Mouse (Mus musculus) hindbrain, embryonic 14.5 days (tissue): ENCODE data around the gene Aunip. TPM values are rescaled to one million over a fixed set of nuclear protein-coding genes. Genes with fewer than 3 reads are reported as not detected.

Experiments used
- ATAC-seq: fragments of 200-750 bp; cut with Nextera tagmentation; 2 replicates; pipeline ENCODE4 v1.8.0; 2017; ENCODE audit warnings: moderate number of reproducible peaks, mild to moderate bottlenecking, moderate TSS enrichment, moderate library complexity; ENCODE audit not compliant: low FRiP score
- DNase-seq: peaks from one replicate; pipeline ENCODE4 v3.0.0-alpha.2; 2015; ENCODE audit warnings: low spot score
- H3K27ac ChIP-seq: fragments of 300-500 bp; sonication (generic); 2 replicates; pipeline ENCODE4 v1.5.1; 2014; ENCODE audit warnings: mild to moderate bottlenecking, moderate library complexity
- H3K27me3 ChIP-seq: fragments of 300-500 bp; sonication (generic); 2 replicates; pipeline ENCODE4 v1.6.1; 2014; ENCODE audit warnings: mild to moderate bottlenecking, low read length, mixed read lengths; ENCODE audit not compliant: control insufficient read depth, insufficient read depth
- H3K36me3 ChIP-seq: fragments of 300-500 bp; sonication (generic); replicated peaks from 2 replicates; pipeline ENCODE4 v1.6.1; 2014; ENCODE audit not compliant: control insufficient read depth, insufficient read depth
- H3K4me1 ChIP-seq: fragments of 300-500 bp; sonication (generic); replicated peaks from 2 replicates; pipeline ENCODE4 v1.6.1; 2014; ENCODE audit warnings: antibody characterized with exemption, low read length, mixed read lengths; ENCODE audit not compliant: control insufficient read depth, insufficient read depth
- H3K4me2 ChIP-seq: fragments of 300-500 bp; sonication (generic); replicated peaks from 2 replicates; pipeline ENCODE4 v1.6.1; 2014; ENCODE audit warnings: mild to moderate bottlenecking, moderate library complexity
- H3K4me3 ChIP-seq: fragments of 300-500 bp; sonication (generic); replicated peaks from 2 replicates; pipeline ENCODE4 v1.5.1; 2014; ENCODE audit warnings: mild to moderate bottlenecking, low read length
- H3K9ac ChIP-seq: fragments of 300-500 bp; sonication (generic); 2 replicates; pipeline ENCODE4 v1.6.1; 2014
- H3K9me3 ChIP-seq: fragments of 300-500 bp; sonication (generic); 2 replicates; pipeline ENCODE4 v1.6.1; 2016; ENCODE audit warnings: low read length; ENCODE audit not compliant: control insufficient read depth
- WGBS: fragments of 180-500 bp; shearing (Covaris S2); extraction: QIAGEN DNeasy Blood & Tissue Kit; methylation state at CpG from one replicate; pipeline ENCODE4 v1.1.7; 2014; 5-methylcytosine and 5-hydroxymethylcytosine counted together
- polyA plus RNA-seq: library from polyadenylated mRNA; unstranded; fragments of >200 nt; fragmentation: Nextera tagmentation; extraction: Ambion mirVana; gene quantifications from 2 replicates; pipeline ENCODE4 v1.2.1, GENCODE M21; 2014

The Aunip gene
- polyA plus RNA-seq, 1 experiment from 2014 or later = 0.40 TPM

GRCm38 (mm10) chr4:134535787-134536151, 25.0 kb downstream of the Aunip start:
- no peak for DNase-seq
- ATAC-seq = peak; percentile 5; the same call in 1 of the 2 replicates
- Histone ChIP-seq H3K36me3 (peaks cover 41% of the 10 kb centered on the region), H3K9ac (peak overlapping the region; percentile 44; the same call in 1 of the 2 replicates), H3K4me3 (peak overlapping the region; percentile 98), H3K9me3 (no peaks in the 10 kb centered on the region), H3K4me2 (peak overlapping the region; percentile 93), H3K4me1 (peaks cover 16% of the 10 kb centered on the region), H3K27ac (no peak overlapping the region), H3K27me3 (no peaks in the 10 kb centered on the region)
- 11% methylated on average over 8 of the region's 8 CpGs for WGBS

- Histone ChIP-seq H3K27ac (no peak overlapping the region), H3K9me3 (no peaks in the 10 kb centered on the region), H3K4me1 (peaks cover 8% of the 10 kb centered on the region), H3K9ac (no peak overlapping the region), H3K4me3 (no peak overlapping the region), H3K36me3 (peaks cover 49% of the 10 kb centered on the region), H3K4me2 (no peak overlapping the region), H3K27me3 (no peaks in the 10 kb centered on the region)
- ATAC-seq (no peak), DNase-seq (no peak)
- WGBS = 79% methylated on average over 10 of the region's 10 CpGs
These were observed 28.3 kb downstream of the Aunip start for GRCm38 (mm10) chr4:134538997-134539580.

- ATAC-seq = no peak
- H3K4me1 ChIP-seq = peaks cover 6% of the 10 kb centered on the region; the same call in 1 of the 2 replicates
- H3K9ac ChIP-seq = no peak overlapping the region
- no peak overlapping the region for H3K27ac ChIP-seq
- DNase-seq = no peak
- H3K36me3 ChIP-seq = peaks cover 82% of the 10 kb centered on the region
- no peak overlapping the region for H3K4me2 ChIP-seq
- WGBS = 94% methylated on average over 9 of the region's 9 CpGs
- no peaks in the 10 kb centered on the region for H3K27me3 ChIP-seq
- no peaks in the 10 kb centered on the region for H3K9me3 ChIP-seq
- H3K4me3 ChIP-seq = no peak overlapping the region
These were observed 31.9 kb downstream of the Aunip start for GRCm38 (mm10) chr4:134542726-134543125.

- H3K36me3 ChIP-seq = peaks cover 85% of the 10 kb centered on the region
- H3K4me2 ChIP-seq = no peak overlapping the region
- peaks cover 8% of the 10 kb centered on the region; the same call in 1 of the 2 replicates for H3K4me1 ChIP-seq
- no peak overlapping the region for H3K4me3 ChIP-seq
- no peak overlapping the region for H3K9ac ChIP-seq
- H3K9me3 ChIP-seq = no peaks in the 10 kb centered on the region
- WGBS = 16% methylated on average over 5 of the region's 5 CpGs
- no peak overlapping the region for H3K27ac ChIP-seq
- DNase-seq (peak; percentile 95), ATAC-seq (peak; percentile 56)
- no peaks in the 10 kb centered on the region for H3K27me3 ChIP-seq
These were observed 32.5 kb downstream of the Aunip start for GRCm38 (mm10) chr4:134543261-134543660.

GRCm38 (mm10) chr4:134546814-134547705, 36.3 kb downstream of the Aunip start:
- 0 out of 2 replicates have a peak overlapping the region, but pooled peaks have one; percentile 10 for H3K9ac ChIP-seq
- H3K36me3 ChIP-seq = peaks cover 67% of the 10 kb centered on the region
- 70% methylated on average over 9 of the region's 9 CpGs for WGBS

GRCm38 (mm10) chr4:134548169-134548938, 37.6 kb downstream of the Aunip start:
- H3K36me3 ChIP-seq = peaks cover 56% of the 10 kb centered on the region
- DNase-seq (no peak), ATAC-seq (no peak)
- H3K4me1 ChIP-seq = peaks cover 15% of the 10 kb centered on the region; the same call in 1 of the 2 replicates
- no peak overlapping the region for H3K27ac ChIP-seq
- no peaks in the 10 kb centered on the region for H3K27me3 ChIP-seq
- H3K9ac ChIP-seq = no peak overlapping the region
- 71% methylated on average over 18 of the region's 18 CpGs for WGBS
- H3K9me3 ChIP-seq = 0 out of 2 replicates have a peak, but pooled peaks cover 5% of the 10 kb centered on the region
- no peak overlapping the region for H3K4me3 ChIP-seq
- H3K4me2 ChIP-seq = no peak overlapping the region

More at GRCm38 (mm10) chr4:134546814-134547705, 36.3 kb downstream of the Aunip start:
- H3K4me2 ChIP-seq = no peak overlapping the region
- DNase-seq = no peak
- peaks cover 15% of the 10 kb centered on the region; the same call in 1 of the 2 replicates for H3K4me1 ChIP-seq
- no peaks in the 10 kb centered on the region for H3K27me3 ChIP-seq
- 0 out of 2 replicates have a peak, but pooled peaks cover 5% of the 10 kb centered on the region for H3K9me3 ChIP-seq
- H3K4me3 ChIP-seq = no peak overlapping the region
- ATAC-seq = no peak
- no peak overlapping the region for H3K27ac ChIP-seq

GRCm38 (mm10) chr4:134549899-134550298, 39.1 kb downstream of the Aunip start:
- Histone ChIP-seq H3K27ac (no peak overlapping the region), H3K4me2 (no peak overlapping the region), H3K27me3 (no peaks in the 10 kb centered on the region), H3K36me3 (peaks cover 45% of the 10 kb centered on the region), H3K4me3 (no peak overlapping the region), H3K4me1 (peaks cover 15% of the 10 kb centered on the region; the same call in 1 of the 2 replicates), H3K9ac (no peak overlapping the region), H3K9me3 (0 out of 2 replicates have a peak, but pooled peaks cover 5% of the 10 kb centered on the region)
- DNase-seq (no peak), ATAC-seq (no peak)
- WGBS = 98% methylated on average over 8 of the region's 8 CpGs

- peak within 1 kb of the TSS; percentile 90 for H3K27ac ChIP-seq
- H3K9ac ChIP-seq = peak within 1 kb of the TSS; percentile 83
- H3K9me3 ChIP-seq = 0 out of 2 replicates have a peak, but pooled peaks cover 5% of the 10 kb centered on the region
- under 1% methylated on average over 54 of the region's 67 CpGs for WGBS
- ATAC-seq (peak; percentile 82), DNase-seq (peak; percentile 60)
- peak within 1 kb of the TSS; percentile 57 for H3K4me2 ChIP-seq
- no peaks in the 10 kb centered on the region for H3K27me3 ChIP-seq
- H3K36me3 ChIP-seq = peaks cover 27% of the 10 kb centered on the region
- peak within 1 kb of the TSS; percentile 58 for H3K4me3 ChIP-seq
- H3K4me1 ChIP-seq = peaks cover 15% of the 10 kb centered on the region; the same call in 1 of the 2 replicates
These were observed 40.9 kb downstream of the Aunip start, which contains the start of gene Selenon for GRCm38 (mm10) chr4:134551494-134552316. Selenon (minus strand) TSS chr4:134552166.
